Mouse (Mus musculus): ENCODE results near the gene Fam213a.

The Fam213a gene

DNA sequence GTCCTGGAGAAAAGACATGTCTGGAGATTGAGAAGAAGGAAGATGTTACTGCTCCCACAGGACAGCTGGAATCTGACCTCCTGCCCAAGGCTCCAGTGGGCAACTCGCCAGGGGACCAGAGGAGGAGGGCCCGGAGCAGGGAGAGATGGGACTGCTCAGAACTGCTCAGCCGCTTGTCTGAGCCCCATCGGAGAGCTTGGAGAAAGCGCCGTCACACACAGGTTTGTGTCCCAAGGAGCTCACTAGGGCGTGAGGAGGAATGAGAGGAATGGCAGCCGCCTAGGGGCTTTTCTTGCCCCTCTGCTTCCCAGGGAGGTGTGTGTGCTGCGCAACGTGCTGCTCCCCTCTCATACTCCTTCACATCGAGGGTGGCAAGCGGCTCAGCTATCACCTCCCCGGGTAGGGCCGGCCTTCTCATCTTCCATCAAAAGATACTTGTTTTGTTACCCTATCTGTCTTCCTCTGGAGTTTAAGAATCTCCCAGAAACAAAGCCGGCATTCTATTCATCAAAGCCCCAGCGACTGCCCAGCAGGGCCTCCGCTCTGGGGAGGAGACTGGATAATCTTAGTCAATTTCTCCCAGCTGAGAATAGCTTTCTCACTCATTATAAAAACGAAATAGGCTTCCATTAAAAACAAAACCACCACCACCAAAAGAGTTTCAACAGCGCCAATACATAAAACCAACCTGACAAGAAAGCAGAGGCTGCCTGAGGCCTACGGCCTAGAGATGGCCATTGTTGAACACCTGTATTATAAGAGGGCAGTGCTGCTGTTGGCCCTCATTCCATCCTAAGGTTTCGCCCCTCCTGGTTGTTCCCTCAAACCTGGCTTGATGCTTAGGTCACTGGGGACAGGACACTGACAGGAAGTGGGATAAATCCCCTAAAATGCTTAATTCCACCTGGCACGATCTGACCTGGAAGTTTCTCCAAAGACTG is 9.1 kb downstream of the Fam213a start:
- DNase-seq: peak; percentile 90

DNA sequence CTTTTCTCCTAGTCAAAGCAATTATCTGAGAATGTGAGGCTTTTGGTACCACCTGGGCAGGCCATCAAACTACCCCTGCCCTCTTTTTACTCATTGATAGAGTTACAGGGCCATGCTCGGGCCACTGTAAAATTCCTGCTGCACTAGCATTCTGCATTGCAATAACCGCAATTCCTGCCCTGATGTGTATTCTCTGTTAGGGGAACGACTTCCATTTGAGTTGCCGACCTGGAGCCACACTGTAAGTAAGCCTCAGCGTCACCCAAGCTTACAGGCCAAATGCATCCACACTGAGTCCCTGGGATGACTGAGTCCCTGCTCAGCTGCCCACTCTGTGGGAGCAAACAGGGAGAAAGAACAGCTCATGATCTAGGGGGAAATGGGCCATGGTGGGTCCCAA is 12.0 kb downstream of the Fam213a start:
- no peak for DNase-seq

DNA sequence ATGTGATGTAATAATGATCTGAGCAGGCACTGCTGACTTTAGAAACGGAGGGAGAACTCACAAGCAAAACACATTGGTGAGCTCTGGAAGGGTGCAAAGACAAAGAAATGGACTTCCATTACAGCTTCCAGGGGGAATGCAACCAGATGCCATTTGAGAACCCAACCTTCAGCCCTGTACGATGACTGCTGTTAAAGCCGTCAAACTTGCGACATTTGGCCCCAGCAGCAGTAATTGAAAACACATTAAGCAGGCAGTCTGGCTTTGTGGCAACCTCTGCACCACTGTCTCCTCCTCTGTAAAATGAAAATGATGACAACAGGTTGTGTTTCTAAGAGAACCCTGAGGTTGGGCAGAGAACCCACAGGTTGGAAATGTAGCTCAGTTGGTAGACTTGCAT is 12.8 kb downstream of the Fam213a start:
- DNase-seq: no peak

DNA sequence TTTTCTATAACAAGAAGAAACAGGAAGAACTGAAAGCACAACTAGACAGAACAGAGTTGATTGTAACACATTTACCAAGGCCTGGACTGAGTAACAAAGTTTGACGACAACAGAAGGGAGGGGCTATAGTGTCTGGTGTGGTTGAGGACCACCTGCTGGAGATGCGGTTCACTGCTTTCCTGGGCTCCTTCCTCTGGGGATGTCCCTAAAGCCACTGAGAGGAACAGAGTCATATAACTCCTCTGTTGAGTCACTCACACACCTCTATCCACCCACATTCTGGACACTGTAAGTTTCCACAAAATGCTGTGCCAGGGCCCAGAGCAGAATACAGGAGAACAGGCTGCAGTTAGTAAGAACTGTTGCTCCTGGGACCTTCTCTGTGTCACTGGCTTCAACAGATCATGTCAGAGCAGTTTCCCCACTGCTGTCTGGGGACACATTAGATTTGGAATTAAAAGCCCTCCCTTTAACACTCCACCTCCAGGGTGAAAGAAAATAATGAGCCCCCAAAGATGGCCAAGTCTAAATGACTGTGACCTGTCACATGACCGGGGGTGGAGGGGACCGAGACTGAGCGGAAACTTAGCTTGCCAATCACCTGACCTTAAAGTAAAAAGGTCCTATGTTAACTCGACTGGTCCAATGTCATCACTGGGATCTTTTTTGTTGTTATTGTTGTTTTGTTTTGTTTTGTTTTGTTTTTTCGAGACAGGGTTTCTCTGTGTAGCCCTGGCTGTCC is 13.5 kb downstream of the Fam213a start:
- DNase-seq: no peak

DNA sequence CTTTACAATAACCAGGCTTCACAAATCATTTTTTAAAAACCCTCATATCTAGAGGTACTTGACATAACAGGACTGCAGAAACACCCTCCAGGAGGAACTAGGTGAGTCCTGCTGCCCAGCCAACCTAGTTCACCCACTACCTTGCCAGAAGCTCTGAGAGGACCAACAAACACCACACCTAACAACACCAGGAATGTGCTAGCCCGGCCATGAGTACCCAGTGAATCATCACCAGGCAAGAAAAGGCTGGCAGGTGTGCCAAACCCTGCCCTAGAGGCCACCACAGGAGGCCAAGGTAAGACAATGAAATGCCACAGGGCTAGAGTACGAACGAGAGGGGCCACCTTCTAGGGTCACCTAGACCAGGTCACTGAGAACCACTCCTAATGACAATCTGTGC is 17.4 kb downstream of the Fam213a start:
- DNase-seq: no peak

DNA sequence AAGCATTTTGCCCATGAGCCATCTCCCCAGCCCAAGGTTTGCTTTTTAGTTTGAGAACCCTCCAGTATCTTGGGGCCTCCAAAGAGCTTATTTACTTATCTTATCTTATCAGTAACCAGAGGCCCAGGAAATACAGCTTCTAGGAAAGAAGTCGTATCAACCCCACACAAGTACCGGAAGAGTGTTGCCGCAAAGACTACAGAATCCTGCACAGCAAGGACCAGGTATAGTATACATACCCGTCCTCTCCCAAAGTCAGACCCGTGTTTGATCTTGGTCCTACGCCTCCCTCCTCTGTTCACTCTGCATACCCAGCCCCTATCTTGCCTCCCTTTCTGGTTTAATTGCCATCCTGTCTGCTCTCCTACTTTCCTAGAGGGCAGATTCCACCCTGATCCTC is 21.1 kb downstream of the Fam213a start:
- no peak for DNase-seq

DNA sequence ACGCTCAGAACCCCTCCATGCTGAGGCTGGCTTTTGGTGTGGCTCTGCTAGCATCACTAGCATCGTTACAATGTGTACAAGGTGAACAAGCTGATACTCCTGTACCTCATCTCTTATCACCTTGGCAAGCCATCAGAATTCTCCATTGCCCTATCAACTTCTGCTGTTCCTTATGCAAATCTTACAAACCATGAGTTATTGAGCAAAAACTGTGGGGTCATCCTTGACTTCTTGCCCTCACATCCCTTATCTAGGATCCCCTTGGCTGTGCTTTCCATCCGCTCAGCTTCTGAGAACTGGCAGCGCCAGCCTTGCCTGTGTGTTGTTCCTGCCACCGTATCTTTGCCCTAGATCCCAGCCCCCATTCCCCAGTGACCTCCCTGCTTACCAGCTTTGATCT is 24.8 kb downstream of the Fam213a start:
- DNase-seq: no peak

DNA sequence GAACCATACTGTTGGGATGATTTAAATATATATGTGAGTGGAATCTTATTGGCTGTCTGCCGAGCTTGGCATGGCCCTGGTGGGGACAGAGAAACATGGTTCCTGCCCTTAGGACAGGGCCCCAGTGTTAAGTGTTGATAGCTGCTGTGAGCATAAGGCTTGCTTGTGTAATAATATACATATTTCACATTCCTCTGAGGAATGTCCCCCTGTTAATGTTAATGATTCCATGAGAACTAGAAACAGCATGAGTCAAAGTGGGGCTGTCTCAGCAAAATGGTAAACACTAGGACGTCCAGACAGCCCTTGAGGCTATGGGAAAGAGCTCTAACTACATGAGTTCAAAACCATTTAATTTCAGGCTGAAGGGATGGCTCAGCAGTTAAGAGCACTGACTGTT is 26.4 kb downstream of the Fam213a start:
- peak; percentile 21 for DNase-seq

DNA sequence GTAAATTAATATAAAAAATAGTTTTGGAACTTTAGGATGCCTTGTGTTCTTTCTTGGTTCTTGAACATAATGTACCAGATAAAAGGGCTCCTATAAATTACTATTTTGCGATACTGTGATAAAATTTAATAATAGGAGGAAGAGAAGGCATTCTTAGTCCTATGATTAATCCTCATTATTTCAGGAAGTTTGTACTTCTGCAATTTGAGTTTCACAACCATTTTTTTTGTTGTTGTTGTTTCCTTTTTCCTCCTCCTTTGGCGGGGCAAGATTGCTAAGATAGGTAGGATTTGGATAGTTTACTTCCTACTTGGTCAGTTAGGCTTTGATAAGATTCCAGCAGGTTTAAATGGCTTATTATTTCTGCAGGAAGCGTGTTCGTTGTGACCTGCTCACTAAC is 28.0 kb downstream of the Fam213a start:
- no peak for DNase-seq

DNA sequence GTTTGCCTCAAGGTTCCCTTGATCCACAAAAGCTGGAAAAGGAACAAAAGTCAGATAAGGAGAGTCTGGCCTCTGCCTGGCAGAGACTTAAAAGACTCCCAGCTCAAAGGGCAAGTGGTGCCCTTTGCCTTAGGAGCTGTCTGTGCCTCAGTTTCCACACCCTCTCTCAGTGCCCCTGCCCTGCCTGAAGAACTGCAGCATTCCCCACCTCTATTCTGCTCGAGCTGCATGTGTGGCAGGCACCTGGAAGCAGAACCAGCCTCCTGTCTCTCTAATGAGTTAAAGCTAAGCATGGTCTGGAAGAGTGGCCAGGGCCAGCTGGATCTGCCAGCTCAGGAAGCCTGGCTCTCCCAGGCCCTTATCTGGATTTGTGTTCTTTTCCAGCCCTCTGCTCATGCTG is 33.9 kb downstream of the Fam213a start:
- DNase-seq: no peak

DNA sequence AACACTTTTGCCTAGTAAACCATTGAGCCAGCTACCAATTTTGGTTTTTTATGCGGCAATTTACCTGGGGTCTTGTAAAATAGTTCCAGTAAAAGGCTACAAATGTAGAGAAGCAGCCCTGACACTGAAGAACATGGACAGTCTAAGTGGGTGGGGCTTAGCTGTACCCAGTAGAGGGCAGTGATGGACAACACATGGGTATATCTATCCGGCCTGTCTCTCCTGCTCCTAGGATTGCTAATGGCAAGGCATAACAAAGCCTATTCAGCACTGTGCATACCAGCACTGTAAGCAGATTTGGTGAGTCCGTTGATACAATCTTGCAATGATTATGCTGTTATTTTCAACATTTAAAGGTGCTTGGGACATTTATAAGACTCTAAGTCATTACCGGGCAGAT is 34.6 kb downstream of the Fam213a start:
- peak; percentile 78 for DNase-seq

DNA sequence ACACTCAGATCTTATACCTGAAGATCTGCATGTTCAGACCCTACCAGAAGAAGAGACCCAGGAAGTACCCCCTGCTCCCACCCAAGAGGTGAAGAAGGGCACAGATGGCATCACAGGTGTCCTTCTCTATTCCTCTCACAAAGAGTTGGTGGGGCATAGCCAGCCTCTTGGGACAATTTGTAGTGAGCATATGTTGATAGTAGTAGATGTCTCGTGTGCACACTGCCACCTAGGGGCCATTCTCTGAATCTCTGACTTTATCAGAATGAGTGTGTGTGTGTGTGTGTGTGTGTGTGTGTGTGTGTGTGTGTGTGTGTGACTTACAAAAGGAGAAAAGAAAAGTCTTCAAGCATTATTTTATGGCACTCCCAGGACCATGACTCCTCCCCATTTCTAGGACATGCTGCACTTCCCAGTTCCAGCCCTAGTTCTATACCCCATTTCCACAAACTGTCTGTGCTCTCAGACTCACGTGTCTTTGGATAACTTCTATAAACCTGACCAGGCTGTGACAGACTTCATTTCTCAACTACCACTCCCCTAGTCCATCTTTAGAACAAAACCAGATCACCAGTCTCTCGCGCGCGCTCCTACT is 38.4 kb downstream of the Fam213a start:
- DNase-seq: peak; percentile 83

DNA sequence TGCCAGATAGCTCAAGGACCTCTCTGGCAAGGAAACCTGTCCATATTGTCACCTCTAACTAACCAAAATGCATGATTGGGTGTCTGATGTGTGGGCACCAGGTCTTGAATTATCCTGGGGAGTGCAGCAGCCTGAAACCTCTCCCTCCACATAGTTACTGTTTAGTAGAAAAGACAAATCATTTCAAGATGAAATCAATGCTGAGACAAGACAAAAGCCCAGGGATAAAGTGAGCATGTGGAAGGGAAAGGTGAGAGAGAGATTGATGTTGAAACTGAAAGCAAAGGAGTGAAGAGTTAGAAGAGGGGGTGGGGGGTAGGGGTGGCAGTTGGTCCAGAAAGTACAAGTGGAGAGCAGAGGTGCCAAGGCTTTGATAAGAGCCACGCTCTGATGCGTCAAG is 45.5 kb downstream of the Fam213a start:
- DNase-seq: no peak

DNA sequence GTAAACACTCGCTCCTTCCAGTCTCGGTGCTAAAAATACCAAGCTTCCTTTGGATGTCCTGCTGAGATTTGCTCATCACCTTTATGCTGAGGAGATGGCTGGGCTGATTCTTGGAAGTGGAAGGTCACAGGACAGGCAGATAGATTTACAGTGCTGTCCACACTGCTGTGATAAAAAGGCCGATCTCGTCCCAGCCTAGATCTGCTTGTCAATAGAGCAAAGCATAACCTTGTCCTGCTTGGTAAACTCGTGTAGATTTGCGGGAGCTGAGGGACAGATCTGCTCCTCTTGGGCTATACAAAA is 46.0 kb downstream of the Fam213a start:
- no peak for DNase-seq

DNA sequence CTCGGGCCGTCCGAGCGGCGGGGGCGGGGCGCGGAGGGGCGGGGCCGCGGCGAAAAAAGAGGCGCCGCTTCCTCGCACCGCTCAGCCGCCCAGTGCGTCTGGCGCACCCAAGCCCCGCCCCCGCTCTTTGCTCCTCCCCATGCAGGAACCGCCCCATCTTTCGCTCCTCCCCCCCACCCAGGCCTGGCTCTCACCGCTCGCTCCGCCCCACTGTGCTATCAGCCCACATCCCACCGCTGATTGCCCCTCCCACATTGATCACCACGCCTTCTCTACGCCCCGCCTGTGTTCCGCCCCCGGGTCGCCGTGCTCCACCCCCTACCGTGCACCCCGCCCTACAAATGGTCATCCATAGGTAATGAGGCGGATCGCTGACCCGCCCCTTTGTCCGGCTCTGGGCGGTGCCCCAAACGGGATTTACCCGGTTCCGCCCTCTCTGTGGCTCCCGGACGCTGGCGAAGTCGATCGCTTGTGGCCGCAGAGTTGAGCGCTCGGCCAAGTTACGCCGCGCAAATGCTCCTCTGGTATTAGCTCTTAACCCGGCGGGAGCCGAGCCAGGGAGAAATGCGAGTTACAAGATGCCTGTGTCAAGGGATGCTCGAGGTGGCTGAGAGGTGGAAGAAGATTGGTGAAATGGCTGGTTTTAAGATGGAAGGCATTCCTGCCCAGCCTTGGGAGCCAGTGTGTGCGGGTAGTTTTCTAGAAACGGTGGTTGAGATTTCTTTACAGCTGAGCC is 46.6 kb downstream of the Fam213a start:
- peak; percentile 99 for DNase-seq

DNA sequence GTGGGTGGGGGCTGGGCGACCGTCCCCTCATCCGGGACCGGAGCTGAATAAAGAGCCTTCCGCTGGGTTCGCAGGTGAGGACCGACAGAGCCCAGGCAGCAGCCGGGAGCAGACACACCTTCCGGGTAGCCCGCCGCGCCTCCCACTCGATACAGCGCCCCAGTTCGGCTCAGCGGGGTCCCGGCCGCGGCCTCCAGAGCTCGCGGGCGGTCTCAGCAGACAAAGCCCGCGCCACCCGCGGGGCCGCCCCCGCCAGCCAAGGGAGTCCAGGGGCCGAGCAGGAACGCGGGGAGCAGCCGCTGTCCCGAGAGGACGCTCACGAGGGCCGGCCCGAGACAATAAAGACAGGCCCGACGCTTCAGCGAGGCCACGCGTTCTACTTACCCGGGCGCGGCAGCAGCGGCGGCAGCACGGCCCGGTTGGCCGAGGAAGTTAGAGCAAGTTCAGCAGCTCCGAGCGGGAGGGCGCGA is 47.2 kb downstream of the Fam213a start, which contains the start of gene Tspan14:
TSS of gene Tspan14 (minus strand) at position 416 of the 470 bp plus-strand sequence.
- no peak for DNase-seq

DNA sequence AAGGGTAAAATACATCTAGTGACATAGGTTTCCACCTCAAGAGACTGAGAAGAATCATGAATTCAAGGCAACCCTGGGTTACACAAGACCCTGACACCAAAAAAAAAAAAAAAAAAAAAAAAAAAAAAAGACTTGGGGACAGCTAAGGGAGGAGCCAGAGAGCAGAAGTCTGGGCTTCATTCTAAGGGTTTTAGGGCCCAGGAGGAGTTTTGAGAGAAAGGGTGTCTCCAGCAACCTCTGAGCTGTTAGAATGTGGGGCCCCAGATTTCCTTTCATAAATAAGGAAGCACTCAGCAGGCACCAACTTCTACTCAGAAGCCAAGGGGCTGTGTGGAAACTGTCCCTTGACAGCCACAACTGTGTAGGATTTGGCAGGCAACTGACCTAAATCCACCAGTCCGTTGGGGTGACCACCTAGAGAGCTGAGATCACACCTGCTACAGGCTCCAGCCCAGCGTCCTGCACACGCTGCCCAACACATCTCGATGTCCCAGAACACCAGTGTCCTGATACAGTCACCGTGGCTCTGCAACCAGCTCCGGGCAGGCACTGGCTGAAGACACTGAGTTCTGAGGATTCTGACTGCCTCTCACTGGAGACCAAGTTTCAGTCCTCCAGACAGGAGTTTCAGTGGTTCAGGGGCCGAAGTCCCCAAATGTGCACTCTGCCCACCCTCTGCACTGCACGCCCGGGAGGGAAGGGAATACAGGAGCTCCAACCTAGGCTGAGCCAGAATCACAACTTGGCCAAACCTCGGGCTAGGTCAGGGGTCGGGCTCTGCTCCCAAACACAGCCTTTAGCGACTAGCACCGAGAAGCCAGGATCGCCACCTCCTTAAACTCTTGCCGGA is 47.9 kb downstream of the Fam213a start:
- DNase-seq: peak; percentile 74

DNA sequence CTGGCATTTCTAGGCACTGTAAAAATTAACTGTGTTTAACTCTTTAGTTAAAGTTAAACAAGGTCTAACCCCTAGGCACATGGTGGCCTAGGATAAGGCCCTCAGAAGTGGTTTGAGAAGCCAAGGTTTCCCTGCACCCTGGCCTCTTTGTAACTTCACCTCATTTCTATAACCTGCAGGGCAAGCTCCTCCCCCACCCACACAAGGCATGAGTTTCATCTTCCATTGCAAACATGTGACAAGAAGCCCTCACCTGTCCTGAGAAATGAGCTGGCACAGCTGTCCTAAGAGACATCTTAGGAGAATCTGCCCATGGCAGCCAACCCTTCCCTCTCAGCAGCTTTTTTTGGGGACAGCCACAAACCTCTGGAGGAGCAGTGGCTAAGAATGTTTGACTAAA is 48.7 kb downstream of the Fam213a start:
- DNase-seq: peak; percentile 63

DNA sequence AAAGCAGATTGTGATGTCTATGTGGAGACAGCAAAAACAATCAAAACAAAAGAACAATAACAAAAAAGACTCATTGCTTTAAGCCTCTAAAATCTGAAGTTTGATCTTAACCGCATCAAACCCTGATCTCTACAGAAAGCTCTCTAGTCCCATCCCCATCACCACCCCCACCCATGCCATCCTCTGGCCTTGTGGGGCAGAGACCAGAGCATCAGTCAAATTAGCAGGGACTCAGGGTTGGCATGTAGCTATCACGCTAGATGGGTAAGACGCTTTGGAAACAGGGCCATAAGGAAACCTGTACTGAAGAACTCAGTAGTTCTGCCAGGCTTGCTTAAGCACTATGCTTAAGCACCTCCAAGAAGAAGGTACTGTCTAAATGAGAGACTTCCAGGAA is 49.4 kb downstream of the Fam213a start:
- no peak for DNase-seq

DNA sequence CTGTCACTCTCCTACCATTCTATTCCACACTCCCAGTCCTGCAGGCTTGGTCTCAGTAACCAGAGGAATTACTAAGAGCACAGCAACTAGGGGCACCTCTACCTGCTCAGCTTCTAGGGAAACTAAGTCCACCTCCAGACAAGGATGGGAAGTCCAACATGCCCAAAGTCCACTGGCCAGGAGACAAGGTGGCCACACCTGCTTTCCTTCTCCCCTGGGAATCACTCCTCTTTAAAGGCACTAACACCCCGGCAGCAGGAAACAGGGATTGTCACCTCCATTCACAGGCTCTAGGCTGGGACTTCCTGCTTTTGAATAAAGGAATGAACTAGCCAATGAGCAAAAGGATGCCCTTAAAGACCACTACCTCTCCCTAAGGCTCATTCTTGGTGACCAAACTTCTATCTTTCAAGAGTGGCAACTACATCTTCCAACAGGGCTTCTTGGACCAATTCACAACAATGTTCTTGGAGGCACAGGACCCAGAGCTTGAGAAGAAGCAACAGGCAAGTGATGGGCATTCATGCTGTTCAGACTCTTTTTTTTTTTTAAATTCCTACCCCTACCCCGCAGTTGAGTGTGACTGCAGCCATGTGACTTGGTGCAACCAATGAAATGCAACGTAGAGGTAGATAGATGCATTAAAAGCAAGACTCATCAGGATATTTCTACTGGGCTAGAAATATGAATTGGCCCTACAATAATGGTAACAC is 49.9 kb downstream of the Fam213a start:
- DNase-seq: no peak
